Mouse (Mus musculus) cerebellum, adult 8-10 months (tissue): ENCODE measurements around the gene Lgr5.

ENCODE experiments used
- DNase-seq: peaks from one replicate; pipeline ENCODE4 v3.0.0; 2022

Gene Lgr5

GRCm38 (mm10) chr10:115587301-115587969 is at the start of gene Lgr5:
Gene Lgr5, minus strand, starts transcription at chr10:115587780.
- peak; percentile 75 for DNase-seq

DNA sequence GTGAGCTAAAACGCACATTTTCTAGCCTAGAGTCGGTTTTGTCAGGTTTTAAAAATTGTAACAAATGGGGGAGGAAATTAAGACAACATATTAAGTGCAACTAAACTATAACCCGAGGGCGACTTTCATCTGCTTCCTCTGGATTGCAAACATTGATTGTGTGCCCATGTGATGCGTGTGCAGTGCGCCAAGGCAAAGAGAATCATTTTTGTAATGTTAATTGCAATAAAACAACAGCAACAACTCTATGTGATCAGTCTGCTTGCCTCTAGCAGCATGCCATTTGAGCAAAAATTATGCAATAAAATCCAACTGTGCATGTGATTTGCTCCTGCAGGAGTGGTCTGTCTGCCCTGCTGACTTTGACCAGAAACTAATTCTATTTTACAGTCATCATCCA is 39.1 kb upstream of the Lgr5 start:
- no peak for DNase-seq

DNA sequence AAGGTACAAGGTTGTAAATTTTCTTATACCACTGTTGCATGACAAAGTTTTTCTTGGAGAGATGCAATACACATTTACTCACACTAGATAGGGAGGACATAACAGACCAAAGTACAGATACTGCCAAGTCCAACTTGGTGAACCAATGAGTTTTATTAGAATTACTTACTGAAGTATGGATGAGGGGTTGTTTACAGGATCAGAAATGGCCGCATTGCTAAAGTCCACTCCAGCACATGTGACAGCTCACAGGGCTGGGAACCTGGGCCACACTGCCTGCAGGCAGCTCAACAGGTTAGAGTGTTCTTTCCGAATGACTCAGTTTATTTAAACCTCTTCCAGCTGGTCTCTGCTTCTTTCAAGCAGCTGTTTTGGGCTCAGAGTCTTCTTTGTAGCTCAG is 37.4 kb upstream of the Lgr5 start:
- no peak for DNase-seq

DNA sequence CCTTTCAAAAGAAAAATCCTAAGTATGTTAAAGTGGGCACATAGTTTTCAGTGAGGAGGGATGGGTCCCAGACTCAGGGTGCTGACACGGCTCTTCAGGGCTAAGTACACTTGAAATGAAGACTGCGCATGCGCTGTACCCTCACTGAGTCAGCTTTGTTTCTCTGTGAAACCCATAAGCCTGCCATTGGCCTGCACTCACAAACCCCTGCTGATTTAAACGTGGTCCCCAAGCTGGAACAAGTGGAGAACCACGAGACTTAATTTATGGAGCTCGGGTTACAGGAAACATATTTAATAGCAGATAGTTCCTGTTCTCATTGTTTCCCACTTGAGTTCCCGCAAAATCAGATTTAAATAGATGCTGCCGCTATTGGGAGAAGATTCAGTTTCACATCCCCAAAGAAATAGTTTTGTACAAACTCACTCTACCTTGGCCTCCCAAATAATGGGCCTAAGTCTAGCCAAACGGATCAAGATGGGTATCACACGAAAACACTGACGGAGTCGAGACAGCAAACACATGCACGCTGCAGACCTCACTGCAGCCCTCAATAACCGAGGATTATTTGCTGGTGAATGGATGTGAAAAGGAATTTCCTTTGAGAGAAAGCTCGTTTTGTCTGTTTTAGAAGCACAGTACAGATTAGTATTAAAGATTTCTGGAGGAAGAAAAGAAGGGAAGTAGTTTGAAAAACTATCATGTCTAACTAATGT is 36.5 kb upstream of the Lgr5 start:
- no peak for DNase-seq

DNA sequence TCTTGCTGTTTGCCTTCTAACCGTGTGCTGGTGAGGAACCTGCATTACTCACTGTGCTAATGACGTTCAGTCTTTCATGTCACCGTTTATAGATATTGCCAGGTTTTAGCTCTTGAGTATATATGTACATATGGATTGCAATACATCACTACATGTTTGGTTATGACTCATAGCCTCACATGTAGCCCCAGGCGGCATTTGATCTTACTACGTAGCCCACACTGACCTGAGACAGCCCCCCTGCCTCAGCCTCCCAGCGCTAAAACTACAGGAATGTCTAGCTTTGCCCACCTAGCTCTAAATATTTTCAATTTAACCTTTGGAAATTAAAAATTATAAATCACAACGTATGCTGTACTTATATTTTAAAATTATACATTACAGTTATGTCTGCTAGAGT is 35.9 kb upstream of the Lgr5 start:
- DNase-seq = no peak

GRCm38 (mm10) chr10:115618288-115618856 is 30.8 kb upstream of the Lgr5 start:
- DNase-seq = no peak

DNA sequence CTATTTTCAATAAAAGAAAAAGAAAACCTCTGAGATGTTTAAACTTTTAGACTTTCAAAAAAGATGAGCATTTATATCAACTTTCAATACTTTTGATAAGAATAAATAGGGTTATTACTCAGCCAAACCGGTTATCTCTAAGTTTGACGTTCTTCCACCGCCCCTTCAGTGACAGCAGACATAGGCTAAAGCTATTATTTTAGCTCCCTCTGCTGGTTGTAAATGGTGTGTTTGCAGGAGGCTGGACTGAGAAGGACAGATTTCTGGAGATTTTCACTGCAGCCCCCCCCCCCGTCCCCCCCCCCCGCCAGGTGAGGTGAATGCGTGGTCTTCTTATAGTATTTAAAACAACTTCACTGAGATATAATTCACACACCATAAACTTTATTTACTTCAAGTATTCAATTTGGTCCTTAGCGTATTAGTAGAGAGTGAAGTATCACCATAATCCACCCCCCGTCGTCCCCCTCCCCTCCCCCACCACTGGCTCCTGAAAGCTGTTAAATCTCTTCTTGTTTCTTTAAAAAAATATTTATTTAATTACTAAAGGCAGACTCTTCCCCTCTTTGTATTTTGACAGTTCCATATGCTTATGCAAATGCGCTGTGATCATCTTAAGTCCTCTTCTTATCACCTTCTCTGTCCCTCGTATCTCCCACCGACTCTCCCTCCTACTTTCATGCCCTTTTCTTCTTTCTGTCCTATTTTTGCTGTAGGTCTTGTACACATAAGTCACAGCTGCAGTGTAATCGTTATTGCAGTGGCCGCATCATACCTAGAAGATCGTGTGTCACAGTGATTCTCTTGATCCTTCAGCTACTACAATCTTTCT is 30.1 kb upstream of the Lgr5 start:
- peak; percentile 33 for DNase-seq

- DNase-seq = no peak
Observed at GRCm38 (mm10) chr10:115595748-115596147, 8.2 kb upstream of the Lgr5 start.

- DNase-seq = no peak
Observed at GRCm38 (mm10) chr10:115593651-115594050, 6.1 kb upstream of the Lgr5 start.

DNA sequence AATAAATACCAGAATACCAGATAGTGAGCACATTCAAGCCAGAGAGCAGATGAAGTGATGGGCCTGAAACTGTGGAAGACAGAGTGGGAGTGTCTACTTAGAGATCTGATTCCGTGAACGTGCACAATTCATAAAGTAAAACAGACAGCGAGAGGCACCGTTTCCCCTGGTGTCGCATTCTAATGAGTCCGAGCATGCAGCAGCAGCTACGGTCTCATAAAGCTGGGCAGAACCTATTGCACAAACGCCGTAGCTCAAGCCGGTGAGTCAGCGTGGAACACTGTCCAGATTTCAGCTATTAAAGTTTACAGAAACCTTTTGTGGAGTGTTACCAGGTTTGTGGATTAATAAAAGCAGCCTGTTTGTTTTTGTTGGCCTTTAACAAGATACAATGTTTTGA is 5.6 kb upstream of the Lgr5 start:
- DNase-seq = no peak

GRCm38 (mm10) chr10:115587979-115588378 is 399 bp upstream of the Lgr5 start:
- no peak for DNase-seq

GRCm38 (mm10) chr10:115586246-115587231 is 1.0 kb downstream of the Lgr5 start:
- DNase-seq = peak; percentile 35

DNA sequence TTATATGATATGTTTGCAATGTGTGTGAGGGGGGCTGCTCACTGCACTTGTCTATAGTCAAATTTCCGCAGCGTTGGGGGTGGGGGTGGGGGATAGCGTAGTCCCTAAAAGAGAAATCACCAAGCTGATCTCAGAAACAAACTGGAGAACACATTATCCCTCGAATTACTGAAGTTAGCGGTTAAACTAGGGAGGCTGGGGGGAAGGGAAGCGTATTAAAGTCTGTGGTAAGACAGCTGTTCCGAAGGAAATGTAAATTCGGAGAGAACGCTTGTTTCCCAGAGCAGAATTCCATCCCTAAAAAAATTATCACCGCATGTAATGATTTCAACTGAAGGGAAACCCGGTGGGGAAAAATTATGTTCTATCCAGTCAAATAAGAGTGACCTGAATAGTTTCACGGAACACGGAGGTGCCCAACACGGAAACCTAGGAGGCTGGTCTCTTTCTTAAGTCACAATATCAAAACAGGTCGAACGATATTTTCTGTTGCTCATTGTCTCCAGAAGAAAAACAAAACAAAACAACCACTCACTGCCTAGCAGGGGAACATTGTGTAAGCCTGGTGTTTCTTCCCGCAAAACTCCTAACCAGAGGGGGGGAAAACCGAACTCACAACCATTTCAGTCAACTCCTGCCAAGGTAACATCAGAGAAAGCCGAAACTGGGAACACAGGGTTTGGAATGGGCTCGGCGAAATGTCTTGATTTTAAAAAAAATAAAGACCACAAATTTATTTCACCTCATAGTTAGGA is 1.9 kb downstream of the Lgr5 start:
- DNase-seq = no peak

DNA sequence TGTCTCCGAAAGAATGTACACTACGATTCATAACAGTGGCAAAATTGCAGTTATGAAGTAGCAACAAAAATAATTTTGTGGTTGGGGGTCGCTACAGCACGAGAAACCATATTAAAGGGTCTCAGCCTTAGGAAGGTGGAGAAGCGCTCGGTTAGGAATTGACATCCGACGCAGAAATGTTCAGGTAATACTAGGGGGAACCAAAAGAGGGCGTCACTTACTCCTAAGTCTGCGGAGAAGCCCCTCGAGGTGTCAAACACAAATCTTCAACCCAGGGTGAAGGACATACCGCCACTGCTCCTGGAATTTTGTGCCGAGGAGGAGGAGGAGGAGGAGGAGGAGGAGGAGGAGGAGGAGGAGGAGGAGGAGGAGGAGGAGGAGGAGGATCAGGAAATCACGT is 2.9 kb downstream of the Lgr5 start:
- no peak for DNase-seq

GRCm38 (mm10) chr10:115583071-115583470 is 4.5 kb downstream of the Lgr5 start:
- no peak for DNase-seq

GRCm38 (mm10) chr10:115581971-115582370 is 5.6 kb downstream of the Lgr5 start:
- no peak for DNase-seq

DNA sequence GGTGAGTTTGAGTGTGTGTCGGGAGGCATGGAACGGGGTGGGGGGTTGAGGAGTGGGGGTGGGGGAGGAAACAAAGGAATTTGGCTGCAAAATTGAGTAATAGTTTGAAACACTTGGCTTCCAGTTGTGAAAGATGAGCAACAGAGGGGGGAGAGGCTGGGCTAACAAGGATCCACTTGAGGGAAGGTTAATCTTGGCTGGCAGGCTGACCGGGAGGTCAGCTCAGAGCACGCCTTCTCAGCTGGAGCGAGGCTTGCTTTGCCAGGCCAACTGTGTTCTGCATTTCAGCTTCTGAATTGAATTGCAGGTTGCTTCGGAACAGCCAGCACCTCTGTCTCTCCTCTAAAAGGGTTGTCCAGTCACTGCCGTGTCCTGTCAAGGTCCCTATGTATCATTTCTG is 8.1 kb downstream of the Lgr5 start:
- DNase-seq = no peak

- DNase-seq = no peak
Observed at GRCm38 (mm10) chr10:115579076-115579475, 8.5 kb downstream of the Lgr5 start.

DNA sequence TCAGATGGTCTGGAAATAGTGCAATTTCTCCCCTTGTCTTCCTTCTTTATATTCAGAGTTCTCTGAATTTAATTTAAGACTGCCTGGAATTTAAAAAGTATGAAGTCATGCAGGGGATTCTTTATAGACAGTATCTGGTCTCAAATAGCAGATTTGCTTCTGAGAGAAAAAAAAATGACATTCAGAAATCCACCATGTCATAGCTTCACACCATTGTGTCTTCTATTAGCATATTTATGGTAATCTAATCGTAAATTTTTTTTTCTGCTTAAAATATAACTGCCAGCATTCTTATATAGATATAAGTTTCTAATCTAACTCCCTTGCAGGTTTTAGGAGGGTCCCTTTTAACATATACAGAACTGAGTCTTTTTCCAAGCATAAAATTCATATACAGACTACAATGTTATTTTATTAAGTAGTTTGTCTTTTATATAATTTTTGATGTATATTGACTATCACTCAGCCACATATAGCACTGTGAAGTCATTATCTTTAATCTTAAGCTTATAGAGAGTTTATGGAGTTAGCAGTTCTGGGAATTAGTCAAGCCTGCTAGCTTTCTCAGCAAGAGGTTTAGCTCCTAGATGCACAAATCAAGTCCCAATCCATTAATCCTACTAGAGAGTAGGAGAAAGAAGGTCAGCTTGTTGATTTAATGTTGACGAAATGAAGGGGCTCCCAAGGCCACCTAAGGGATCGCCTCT is 15.7 kb downstream of the Lgr5 start:
- DNase-seq = no peak

- DNase-seq = no peak
Observed at GRCm38 (mm10) chr10:115571317-115571716, 16.3 kb downstream of the Lgr5 start.

DNA sequence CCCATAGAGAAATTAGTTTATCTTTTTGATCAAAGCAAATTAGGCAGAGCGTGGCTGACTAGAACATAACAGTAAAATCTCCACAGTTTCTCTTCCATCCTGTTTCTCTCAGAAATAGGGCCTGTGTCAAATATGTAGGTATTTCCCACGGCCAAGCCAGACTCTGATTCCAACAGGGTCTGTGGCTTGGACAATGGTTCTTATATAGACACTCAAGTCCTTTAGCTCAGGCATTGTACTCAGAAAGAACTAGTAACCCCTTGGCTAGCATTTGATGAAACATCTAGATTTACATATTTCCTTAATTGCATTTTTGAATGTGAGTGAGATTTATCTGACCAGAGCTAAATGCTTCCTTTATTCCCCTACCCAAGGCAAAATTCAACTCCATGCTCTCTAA is 17.0 kb downstream of the Lgr5 start:
- DNase-seq = no peak
